Mouse (Mus musculus) forebrain, embryonic 16.5 days (tissue): ENCODE results near the gene Plppr2. TPM values are rescaled to one million over a fixed set of nuclear protein-coding genes. Genes with fewer than 3 reads are reported as not detected.

Experiments
- ATAC-seq: fragments of 200-750 bp; cut with Nextera tagmentation; 2 replicates; pipeline ENCODE4 v1.8.0; 2017; ENCODE audit warnings: mild to moderate bottlenecking, moderate library complexity
- H3K27ac ChIP-seq: fragments of 300-500 bp; sonication (generic); 2 replicates; pipeline ENCODE4 v1.5.1; 2014; ENCODE audit warnings: low read length, control low read depth
- H3K27me3 ChIP-seq: fragments of 300-500 bp; sonication (generic); replicated peaks from 2 replicates; pipeline ENCODE4 v1.6.1; 2014; ENCODE audit warnings: low read length; ENCODE audit not compliant: control insufficient read depth, insufficient read depth
- H3K36me3 ChIP-seq: fragments of 300-500 bp; sonication (generic); 2 replicates; pipeline ENCODE4 v1.6.1; 2014; ENCODE audit not compliant: control insufficient read depth, insufficient read depth
- H3K4me1 ChIP-seq: fragments of 300-500 bp; sonication (generic); replicated peaks from 2 replicates; pipeline ENCODE4 v1.6.1; 2014; ENCODE audit warnings: low read length; ENCODE audit not compliant: control insufficient read depth, insufficient read depth
- H3K4me2 ChIP-seq: fragments of 300-500 bp; sonication (generic); 2 replicates; pipeline ENCODE4 v1.6.1; 2014; ENCODE audit warnings: mild to moderate bottlenecking, low read length, control low read depth
- H3K4me3 ChIP-seq: fragments of 300-500 bp; sonication (generic); replicated peaks from 2 replicates; pipeline ENCODE4 v1.5.1; 2014; ENCODE audit warnings: mild to moderate bottlenecking, low read length, control low read depth
- H3K9ac ChIP-seq: fragments of 300-500 bp; sonication (generic); replicated peaks from 2 replicates; pipeline ENCODE4 v1.6.1; 2014; ENCODE audit warnings: low read depth, low read length, control low read depth
- H3K9me3 ChIP-seq: fragments of 300-500 bp; sonication (generic); 2 replicates; pipeline ENCODE4 v1.6.1; 2016; ENCODE audit warnings: low read length; ENCODE audit not compliant: control insufficient read depth
- WGBS: fragments of 180-500 bp; shearing (Covaris S2); extraction: QIAGEN DNeasy Blood & Tissue Kit; methylation state at CpG from one replicate; pipeline ENCODE4 v1.1.7; 2014; 5-methylcytosine and 5-hydroxymethylcytosine counted together
- polyA plus RNA-seq: library from polyadenylated mRNA; unstranded; fragments of >200 nt; fragmentation: Nextera tagmentation; extraction: Ambion mirVana; gene quantifications from 2 replicates; pipeline ENCODE4 v1.2.1, GENCODE M21; 2015

Gene Plppr2
- polyA plus RNA-seq, 1 experiment from 2014 or later, result 89.9 TPM

- no peaks in the 10 kb centered on the region for H3K36me3 ChIP-seq
- under 1% methylated on average over 32 of the region's 32 CpGs for WGBS
- no peak overlapping the region for H3K27ac ChIP-seq
- H3K4me2 ChIP-seq, result peak overlapping the region; percentile 55
- H3K4me1 ChIP-seq, result peaks cover 21% of the 10 kb centered on the region
- no peaks in the 10 kb centered on the region for H3K9me3 ChIP-seq
- peaks cover 42% of the 10 kb centered on the region for H3K27me3 ChIP-seq
- H3K4me3 ChIP-seq, result peak overlapping the region; percentile 36
- peak; percentile 34; the same call in 1 of the 2 replicates for ATAC-seq
- peak overlapping the region; percentile 44 for H3K9ac ChIP-seq
Observed at GRCm38 (mm10) chr9:21988421-21989101, 51.7 kb downstream of the Plppr2 start.

- ATAC-seq, result peak; percentile 26; the same call in 1 of the 2 replicates
- peak within 1 kb of the TSS; percentile 44 for H3K9ac ChIP-seq
Observed at GRCm38 (mm10) chr9:21989230-21990110, 52.6 kb downstream of the Plppr2 start, which contains the start of gene Rgl3. TSS of gene Rgl3 (minus strand) at chr9:21989446.

GRCm38 (mm10) chr9:21992227-21992626 lies 55.4 kb downstream of the Plppr2 start:
- no peaks in the 10 kb centered on the region for H3K36me3 ChIP-seq
- peaks cover 21% of the 10 kb centered on the region for H3K4me1 ChIP-seq
- no peaks in the 10 kb centered on the region for H3K9me3 ChIP-seq
- no peak for ATAC-seq
- 80% methylated on average over 4 of the region's 4 CpGs for whole genome bisulfite sequencing
- no peak overlapping the region for H3K27ac ChIP-seq
- H3K9ac ChIP-seq, result no peak overlapping the region
- H3K27me3 ChIP-seq, result peaks cover 33% of the 10 kb centered on the region
- H3K4me2 ChIP-seq, result no peak overlapping the region
- no peak overlapping the region for H3K4me3 ChIP-seq

More at GRCm38 (mm10) chr9:21989230-21990110, 52.6 kb downstream of the Plppr2 start, which contains the start of gene Rgl3:
- peaks cover 21% of the 10 kb centered on the region for H3K4me1 ChIP-seq
- peaks cover 42% of the 10 kb centered on the region for H3K27me3 ChIP-seq
- H3K36me3 ChIP-seq, result no peaks in the 10 kb centered on the region
- peak within 1 kb of the TSS; percentile 55 for H3K4me2 ChIP-seq
- peak within 1 kb of the TSS; percentile 36 for H3K4me3 ChIP-seq
- WGBS, result under 1% methylated on average over 42 of the region's 42 CpGs
- no peaks in the 10 kb centered on the region for H3K9me3 ChIP-seq
- H3K27ac ChIP-seq, result no peak within 1 kb of the TSS

- no peak for ATAC-seq
- WGBS, result 94% methylated on average over 3 of the region's 3 CpGs
- Histone ChIP-seq H3K4me1 (no peaks in the 10 kb centered on the region), H3K27ac (no peak overlapping the region), H3K9ac (no peak overlapping the region), H3K27me3 (peaks cover 1% of the 10 kb centered on the region), H3K9me3 (no peaks in the 10 kb centered on the region), H3K4me3 (no peak overlapping the region), H3K36me3 (no peaks in the 10 kb centered on the region), H3K4me2 (no peak overlapping the region)
Observed at GRCm38 (mm10) chr9:21996178-21996867, 59.5 kb downstream of the Plppr2 start.

Other genes with a start within 250 kb of the Plppr2 start
- gene Ldlr, start 213.6 kb upstream of the Plppr2 start, polyA plus RNA-seq, result 16.1 and 18.8 TPM in 2 replicates
- 35.1 and 42.8 TPM in 2 replicates for gene Spc24, start 176.7 kb upstream of the Plppr2 start, polyA plus RNA-seq
- gene Kank2, start 138.3 kb upstream of the Plppr2 start, polyA plus RNA-seq, result 3.2 and 3.7 TPM in 2 replicates
- gene Angptl8, start 101.5 kb upstream of the Plppr2 start, polyA plus RNA-seq, result 0.51 TPM in 1 of 2 replicates, not detected in the other
- gene Dock6, start 84.4 kb upstream of the Plppr2 start, polyA plus RNA-seq, result 11.8 and 12.0 TPM in 2 replicates
- gene Rab3d, start 18.8 kb upstream of the Plppr2 start, polyA plus RNA-seq, result 37.4 and 39.5 TPM in 2 replicates
- gene Ccdc159, start 9.6 kb upstream of the Plppr2 start, polyA plus RNA-seq, result 5.4 and 11.9 TPM in 2 replicates
- gene Tmem205, start 9.5 kb upstream of the Plppr2 start, polyA plus RNA-seq, result 47.7 and 54.8 TPM in 2 replicates
- gene Swsap1, start 18.7 kb downstream of the Plppr2 start, polyA plus RNA-seq, result 9.0 and 12.5 TPM in 2 replicates
- gene Epor, start 26.5 kb downstream of the Plppr2 start, polyA plus RNA-seq, result 1.6 and 1.8 TPM in 2 replicates
- 0.76 and 1.5 TPM in 2 replicates for gene Rgl3, start 52.4 kb downstream of the Plppr2 start, polyA plus RNA-seq
- gene Ccdc151, start 65.6 kb downstream of the Plppr2 start, polyA plus RNA-seq, result 3.6 and 5.2 TPM in 2 replicates
- 90.0 and 93.9 TPM in 2 replicates for gene Prkcsh, start 65.8 kb downstream of the Plppr2 start, polyA plus RNA-seq
- gene Elavl3, start 115.0 kb downstream of the Plppr2 start, polyA plus RNA-seq, result 77.6 and 101 TPM in 2 replicates
- gene Gm49318, start 134.2 kb downstream of the Plppr2 start, polyA plus RNA-seq, result not detected in 2 replicates
- gene Zfp653, start 134.3 kb downstream of the Plppr2 start, polyA plus RNA-seq, result 20.7 and 22.4 TPM in 2 replicates
- 62.5 and 67.4 TPM in 2 replicates for gene Ecsit, start 148.4 kb downstream of the Plppr2 start, polyA plus RNA-seq
- 0.60 and 0.78 TPM in 2 replicates for gene Cnn1, start 162.2 kb downstream of the Plppr2 start, polyA plus RNA-seq
- gene Elof1, start 180.1 kb downstream of the Plppr2 start, polyA plus RNA-seq, result 147 and 168 TPM in 2 replicates
- gene Acp5, start 198.7 kb downstream of the Plppr2 start, polyA plus RNA-seq, result 0.42 TPM in 1 of 2 replicates, not detected in the other
- 72.5 and 78.8 TPM in 2 replicates for gene Pigyl, start 219.8 kb downstream of the Plppr2 start, polyA plus RNA-seq